Mouse (Mus musculus) left cerebral cortex, adult 18-20 months (tissue): ENCODE results near the gene Setd1b. TPM values are rescaled to one million over a fixed set of nuclear protein-coding genes. Genes with fewer than 3 reads are reported as not detected.

Experiments used
- DNase-seq, 2 experiments: peaks; one replicate each; pipeline ENCODE4 v3.0.0; 2021 to 2022; ENCODE audit warnings: low spot score in 2 of 2, mixed read lengths in 1 of 2
- long read RNA-seq, 2 experiments: library from polyadenylated mRNA; stranded (forward); transcript quantifications; one replicate each; pipeline ENCODE4 v2.0.0; 2021
- total RNA-seq, 2 experiments: library from RNA; stranded (reverse); gene quantifications; 2 replicates each; pipeline ENCODE4 v1.2.3; 2021

Gene Setd1b
- total RNA-seq = 10 to 100 TPM; 34.0 to 34.5 TPM
- long read RNA-seq, experiment 1, partial matches to known transcripts = 9 of 10 reads
- long read RNA-seq, experiment 1, other reads (novel, unspliced or antisense) = 1 of 10 reads
- long read RNA-seq, experiment 2, partial matches to known transcripts = 0 of 4 reads
- long read RNA-seq, experiment 2, other reads (novel, unspliced or antisense) = 4 of 4 reads

DNA sequence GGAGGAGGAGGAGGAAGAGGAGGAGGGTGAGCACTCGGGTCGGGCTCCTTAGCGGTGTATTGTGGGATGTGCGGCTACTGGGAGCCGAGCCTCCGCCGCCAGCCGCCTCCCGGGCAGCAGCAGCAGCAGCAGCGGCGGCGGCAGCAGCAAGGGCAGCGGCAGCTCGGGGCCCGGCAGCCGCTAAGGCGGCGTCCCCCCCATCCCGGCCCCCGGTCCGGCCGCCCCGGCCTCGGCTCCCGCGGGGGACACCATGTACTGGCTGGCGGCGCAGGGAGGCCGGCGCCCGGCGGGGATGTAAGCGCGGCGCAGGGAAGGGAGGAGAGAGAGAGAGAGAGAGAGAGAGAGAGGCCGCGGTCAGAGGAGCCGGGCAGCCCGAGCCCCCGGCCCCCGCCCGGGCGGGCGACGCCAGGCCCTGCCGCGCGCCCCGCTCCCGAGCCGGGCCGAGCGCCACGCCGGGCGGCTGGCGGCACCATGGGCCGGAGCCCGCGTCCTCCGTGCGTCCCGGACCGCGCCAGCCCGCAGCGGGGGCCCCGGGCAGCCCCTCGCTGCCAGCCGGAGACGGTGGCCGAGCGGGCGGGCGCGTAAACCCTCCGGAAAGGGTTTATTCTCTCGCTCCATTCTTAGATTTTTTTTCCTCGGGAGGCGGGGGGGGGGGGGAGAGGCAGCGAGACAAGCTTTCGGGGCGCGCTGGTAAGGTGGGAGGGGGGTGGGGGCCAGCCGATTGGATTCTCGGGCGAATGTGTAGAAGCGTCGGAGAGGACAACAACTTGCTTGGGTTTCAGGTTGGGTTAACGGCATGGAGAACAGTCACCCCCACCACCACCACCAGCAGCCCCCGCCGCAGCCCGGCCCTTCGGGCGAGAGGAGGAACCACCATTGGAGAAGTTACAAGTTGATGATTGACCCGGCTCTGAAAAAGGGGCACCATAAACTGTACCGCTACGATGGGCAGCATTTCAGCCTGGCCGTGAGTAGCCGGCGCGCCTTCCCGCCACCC lies at the start of gene Setd1b:
Gene Setd1b, plus strand, starts transcription at position 33 of the 997 bp plus-strand sequence.
- peak in 1 of 2 experiments; percentile 50 for DNase-seq

- DNase-seq = no peak
These were observed 48.8 kb upstream of the Setd1b start for GRCm38 (mm10) chr5:123093077-123093633.

DNA sequence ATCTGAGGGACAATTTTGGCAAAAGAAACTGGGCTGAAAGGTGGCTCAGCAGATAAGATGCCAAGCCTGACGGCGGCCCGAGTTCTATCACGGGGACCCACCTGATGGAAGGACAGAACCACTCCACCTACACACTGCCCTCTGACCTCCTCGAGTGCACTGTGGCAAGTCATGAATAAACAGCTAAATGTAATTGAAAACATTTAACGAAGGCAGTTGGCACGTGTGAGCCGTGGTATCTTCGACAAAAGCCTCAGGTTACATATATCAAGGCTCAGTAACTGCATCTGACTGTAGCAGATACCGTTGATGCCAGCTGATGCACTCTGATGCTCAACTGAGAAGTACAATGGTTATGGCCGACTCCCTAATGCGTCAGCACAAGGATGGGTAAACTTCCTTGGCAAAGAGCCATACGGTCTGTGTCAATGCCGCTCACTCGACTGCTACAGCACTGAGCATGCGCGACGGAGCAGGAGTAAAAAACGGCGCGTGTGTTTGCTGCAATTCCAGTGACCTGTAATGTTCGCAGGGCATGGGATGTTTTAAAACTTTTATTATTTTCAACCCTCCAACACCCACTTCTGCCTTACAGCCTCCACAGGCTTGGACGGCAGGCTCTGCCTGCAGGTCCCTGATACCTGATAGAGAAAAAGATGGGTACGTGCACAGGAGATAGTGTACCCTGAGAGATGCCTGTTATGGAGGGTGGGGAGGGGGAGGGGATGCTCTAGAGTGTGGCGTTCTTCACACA lies 47.6 kb upstream of the Setd1b start:
- DNase-seq = no peak

DNA sequence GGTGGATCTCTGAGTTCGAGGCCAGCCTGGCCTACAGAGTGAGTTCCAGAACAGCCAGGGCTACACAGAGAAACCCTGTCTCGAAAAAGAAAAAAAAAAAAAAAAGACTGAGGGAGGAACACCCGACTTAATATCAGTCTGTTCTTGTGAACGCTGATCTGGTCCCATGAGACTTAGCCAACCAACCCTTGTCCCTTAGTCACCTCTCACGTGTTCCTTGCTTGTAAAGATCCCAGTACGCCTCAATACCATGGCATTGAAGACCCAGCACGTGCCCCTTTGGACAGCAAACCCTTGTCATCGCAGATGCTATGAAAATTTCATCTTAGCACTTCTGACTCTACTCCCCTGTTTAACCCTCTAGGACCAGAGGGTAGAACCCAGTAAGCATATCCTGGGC lies 45.7 kb upstream of the Setd1b start:
- DNase-seq = no peak

DNA sequence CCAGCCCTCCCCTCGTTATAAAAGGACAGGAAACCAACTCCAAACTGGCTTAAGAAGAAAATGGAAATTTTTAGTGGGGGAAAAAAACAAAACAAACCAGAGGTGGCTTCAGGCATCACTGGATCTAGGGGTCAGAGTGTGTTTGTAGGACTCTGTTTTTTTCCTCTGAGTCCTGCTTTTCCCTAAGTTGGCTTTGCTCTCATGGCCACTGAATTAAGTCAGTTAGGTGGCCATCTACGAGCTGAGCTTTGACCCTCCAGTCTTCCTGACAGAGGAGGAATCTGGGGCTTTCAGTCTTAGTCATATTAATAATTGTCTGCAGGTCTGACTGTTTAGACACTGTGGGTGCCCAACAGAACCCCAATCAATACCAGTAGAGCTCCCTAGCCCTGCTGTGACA lies 43.5 kb upstream of the Setd1b start:
- no peak for DNase-seq

DNA sequence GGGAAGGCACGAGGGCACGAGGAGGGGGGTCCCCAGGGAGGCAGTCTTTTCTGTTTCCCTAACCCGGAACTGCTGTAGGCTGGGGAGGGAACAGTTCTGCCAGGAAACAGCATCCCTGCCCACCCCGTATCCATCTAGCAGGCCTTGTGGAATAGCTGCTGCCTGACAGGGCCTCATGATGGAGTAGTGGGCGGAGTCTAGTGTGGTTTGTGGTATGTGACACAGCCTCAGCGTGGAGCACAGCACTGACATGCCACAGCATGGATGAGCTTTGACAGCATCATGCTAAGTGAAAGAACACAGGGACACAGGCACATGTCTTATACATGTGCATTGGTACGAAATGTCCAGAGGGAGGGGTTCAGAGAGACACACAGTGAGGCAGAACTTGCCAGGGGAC lies 39.6 kb upstream of the Setd1b start:
- DNase-seq = no peak

DNA sequence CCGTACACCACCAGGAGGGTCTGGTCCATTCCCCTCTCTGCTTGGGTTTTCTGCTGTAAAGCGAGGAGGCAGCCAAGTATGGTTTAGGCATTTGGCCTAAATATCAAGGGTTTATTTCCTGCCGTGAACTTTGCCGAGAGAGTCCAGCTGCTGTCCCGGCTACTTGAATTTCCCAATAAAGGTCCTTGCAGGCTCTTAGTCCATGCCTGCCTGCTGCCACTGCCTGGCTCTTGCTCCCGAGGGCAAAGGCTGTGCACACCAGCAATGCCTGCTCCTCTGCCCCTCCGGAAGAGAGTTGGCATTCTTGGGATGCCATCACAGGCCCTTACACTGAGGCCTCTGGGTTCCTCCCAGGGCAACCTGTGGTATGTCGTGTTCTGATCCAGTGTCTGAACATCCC lies 38.4 kb upstream of the Setd1b start:
- DNase-seq = no peak

GRCm38 (mm10) chr5:123104769-123105168 lies 37.2 kb upstream of the Setd1b start:
- DNase-seq = no peak

DNA sequence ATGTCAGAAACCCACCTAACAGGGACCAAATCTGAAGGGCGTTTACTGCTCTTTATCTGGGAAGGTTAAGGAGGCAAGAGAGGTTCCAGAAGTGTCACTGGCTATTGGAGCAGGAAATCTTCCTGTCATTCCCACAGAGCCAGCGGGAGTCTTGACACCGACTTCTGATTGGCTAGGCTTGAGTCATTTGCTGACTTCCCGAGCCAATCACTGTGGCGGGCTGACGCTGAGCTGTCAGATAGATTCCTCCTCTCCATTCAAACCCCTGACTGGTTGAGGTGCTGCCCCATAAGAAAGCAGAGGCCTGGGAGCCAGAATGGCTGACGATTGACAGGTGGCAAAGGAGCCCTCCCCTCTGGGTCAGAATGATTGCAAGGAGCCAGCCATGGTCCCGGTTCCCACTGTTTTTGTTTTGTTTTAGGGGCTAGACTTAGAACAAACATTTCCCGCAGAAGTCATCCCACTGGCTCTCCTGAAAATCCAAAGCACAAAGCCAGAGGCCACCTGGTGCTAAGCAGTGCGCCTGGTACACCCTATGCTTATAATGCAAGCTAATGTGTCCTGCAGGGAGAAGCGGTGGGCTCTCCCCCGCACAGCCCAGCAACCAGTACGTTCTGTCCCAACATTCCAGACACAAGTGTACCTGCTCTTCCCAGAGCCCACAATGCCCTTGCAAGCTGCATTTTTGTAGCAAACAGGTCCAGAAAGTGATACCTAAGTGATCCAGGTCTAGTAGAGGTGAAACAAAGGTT lies 32.4 kb upstream of the Setd1b start:
- DNase-seq = peak in 1 of 2 experiments; percentile 31

GRCm38 (mm10) chr5:123110296-123110721 lies 31.7 kb upstream of the Setd1b start:
- DNase-seq = no peak

DNA sequence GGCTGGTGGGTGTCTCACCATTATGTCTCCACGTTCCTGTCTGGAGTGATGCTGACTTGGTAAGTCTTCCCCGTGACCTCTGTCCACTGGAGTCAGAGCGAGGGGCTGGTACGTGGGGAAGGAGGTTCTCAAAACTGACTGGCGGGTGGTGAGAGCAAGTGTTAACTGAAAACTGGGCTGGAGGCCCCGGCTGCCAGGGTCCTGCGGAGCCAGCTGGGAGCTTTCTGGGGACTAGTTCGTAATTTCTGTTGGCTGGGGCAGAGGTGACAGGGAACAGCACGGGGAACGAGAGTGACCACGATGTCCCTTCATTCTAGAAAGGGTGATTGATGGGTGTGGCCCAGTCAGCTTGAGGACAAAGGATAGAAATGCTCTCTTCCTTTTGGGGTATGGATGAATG lies 27.9 kb upstream of the Setd1b start:
- no peak for DNase-seq

- DNase-seq = peak in 1 of 2 experiments; percentile 45
These were observed 27.1 kb upstream of the Setd1b start for GRCm38 (mm10) chr5:123114924-123115323.

- DNase-seq = no peak
These were observed 25.9 kb upstream of the Setd1b start for GRCm38 (mm10) chr5:123116080-123116479.

- DNase-seq = peak; percentile 77 to 78
These were observed 24.7 kb upstream of the Setd1b start for GRCm38 (mm10) chr5:123117257-123117656.

DNA sequence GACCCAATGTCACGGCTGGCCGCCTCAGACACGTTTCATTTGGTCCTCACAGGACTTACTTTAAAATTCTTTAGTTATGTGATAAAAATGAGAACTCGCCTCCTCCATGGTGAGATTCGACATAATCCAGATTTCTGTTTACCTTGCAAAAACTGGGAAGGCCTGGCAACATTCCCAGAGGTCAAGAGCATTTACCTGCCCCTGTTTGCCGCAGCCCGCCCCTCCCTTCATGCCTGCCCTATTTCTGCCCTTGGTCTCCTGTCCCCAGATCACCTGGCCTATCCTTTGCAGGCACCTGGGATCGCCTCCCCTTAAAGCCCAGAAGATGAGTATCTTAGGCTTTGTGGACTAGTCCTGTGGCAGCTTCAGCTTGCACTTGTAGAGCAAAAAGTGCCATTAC lies 24.2 kb upstream of the Setd1b start:
- DNase-seq = no peak

- no peak for DNase-seq
These were observed 23.2 kb upstream of the Setd1b start for GRCm38 (mm10) chr5:123118826-123119225.

DNA sequence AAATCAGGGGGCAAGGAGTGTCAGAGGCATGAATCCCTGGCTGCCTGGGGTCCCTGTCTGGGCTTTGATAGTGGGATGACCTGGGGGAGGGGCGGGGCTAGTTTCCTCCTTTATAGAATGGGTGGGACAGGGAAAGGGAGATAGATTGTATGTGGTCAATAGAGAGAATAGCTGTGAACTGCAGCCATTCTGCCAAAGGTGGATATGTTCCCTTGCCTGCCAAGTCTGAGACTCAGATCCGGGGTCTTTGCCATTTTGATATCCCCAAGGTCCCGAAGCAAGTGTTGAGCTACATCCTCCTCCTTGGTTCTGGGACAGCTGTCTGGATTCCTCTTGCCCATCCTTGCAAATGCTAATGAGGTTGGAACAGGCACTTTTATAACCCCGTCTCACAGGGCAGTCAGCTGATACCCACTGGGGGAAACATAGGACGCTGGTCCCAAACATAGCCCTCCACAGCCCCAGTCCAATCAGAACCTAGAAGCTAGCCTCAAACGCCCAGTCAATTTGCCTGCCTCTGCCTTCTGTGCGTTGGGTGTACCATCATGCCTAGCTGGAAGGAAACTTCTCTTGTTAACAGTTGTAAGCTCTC lies 21.3 kb upstream of the Setd1b start:
- DNase-seq = no peak

GRCm38 (mm10) chr5:123122181-123122580 lies 19.8 kb upstream of the Setd1b start:
- no peak for DNase-seq

DNA sequence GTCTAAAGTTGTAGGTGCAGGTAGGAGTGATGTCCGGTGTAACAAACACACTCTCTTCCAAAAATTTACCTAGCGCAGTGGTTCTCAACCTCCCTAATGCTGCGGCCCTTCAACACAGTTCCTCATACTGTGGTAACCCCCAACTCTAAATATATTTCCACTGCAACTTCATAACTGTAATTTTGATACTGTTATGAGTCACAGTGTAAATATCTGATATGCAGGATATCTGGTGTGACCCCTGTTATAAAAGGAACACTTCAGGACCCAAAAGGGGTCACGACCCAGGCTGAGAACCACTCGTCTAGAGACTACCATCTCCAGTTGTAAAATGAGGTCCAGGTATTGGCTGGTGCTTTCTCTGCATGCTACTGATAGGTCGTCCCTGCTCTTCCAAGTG lies 16.9 kb upstream of the Setd1b start:
- DNase-seq = no peak
